Mouse (Mus musculus) stomach, postnatal 0 days (tissue): ENCODE data around the gene Mcm10.

Source experiments
- CTCF ChIP-seq: IDR thresholded peaks from 2 replicates; pipeline ENCODE4 v1.5.1; 2016; ENCODE audit warnings: antibody characterized with exemption, low read depth, mild to moderate bottlenecking, moderate library complexity
- EP300 ChIP-seq: optimal IDR thresholded peaks from 2 replicates; pipeline ENCODE3; 2016; ENCODE audit warnings: antibody characterized with exemption

- no peak for TF ChIP-seq CTCF
- TF ChIP-seq EP300 = no peak
Measured at GRCm38 (mm10) chr2:5028047-5028446, 15.5 kb upstream of the Mcm10 start.
